In the genomic region with DNA sequence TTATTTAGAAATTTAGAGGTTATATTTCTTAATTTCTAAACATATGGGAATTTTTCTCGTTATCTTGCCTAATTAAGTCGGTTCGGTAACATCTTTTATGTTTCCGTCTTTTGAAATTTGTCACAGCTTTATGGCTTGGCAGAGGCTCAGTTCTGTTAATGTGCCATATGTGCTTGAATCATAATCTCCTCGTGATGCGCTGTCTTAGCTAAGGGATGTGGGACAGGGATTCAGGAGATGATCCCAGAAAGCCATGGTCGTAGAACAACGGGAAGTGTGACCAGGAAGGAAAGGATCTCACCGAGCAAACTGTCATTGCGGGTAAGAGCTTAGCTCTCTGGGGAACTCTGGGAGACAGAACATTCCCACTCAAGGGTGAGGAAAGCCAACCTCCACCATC, we compare ENCODE assay signal across 11 mouse cellular contexts. TPM values are rescaled to one million over a fixed set of nuclear protein-coding genes. Genes with fewer than 3 reads are reported as not detected.
DNase-seq lines count a peak whose midpoint lies in the region; ATAC-seq and TF ChIP-seq lines count a peak whose summit lies in the region.
"Had no signal": no experiment of that assay in that cellular context is flagged by ENCODE, and none has a peak within 500 bp of the region (broad histone marks: within the 10 kb centered on the region; RNA-seq: fewer than 3 reads in every experiment).

No protein-coding gene starts in this region.

- H3K27me3 ChIP-seq in stomach, postnatal 0 days (ENCODE audit: control insufficient read depth, insufficient read depth, low read length) = no peaks in the 10 kb centered on the region

- TF ChIP-seq EP300 in stomach, postnatal 0 days (optimal IDR thresholded peaks at IDR 0.05) = no peak

- no peak overlapping the region for H3K4me2 ChIP-seq in stomach, postnatal 0 days (replicated peaks; ENCODE audit: low read depth)

- intact Hi-C loops in left cerebral cortex, postnatal 25 days (cut with DNase I) = loop anchor here (5.0 to 10.0 kb wide), 2 partner anchors 42 to 225 kb away; no protein-coding TSS in a partner anchor
- intact Hi-C loops in gastrocnemius, adult 2 months (cut with DNase I) = no loop called here

- no peak overlapping the region for H3K4me3 ChIP-seq in stomach, postnatal 0 days (ENCODE audit: low read depth, low read length)
- no peak overlapping the region for H3K4me3 ChIP-seq in gastrocnemius, adult 2 months
- H3K4me3 ChIP-seq: heart, embryonic 10.5 days had no signal

- ATAC-seq in stomach, postnatal 0 days (ENCODE audit: low FRiP score, low TSS enrichment) = no peak
- ATAC-seq in CD4-positive, CD25-positive, alpha-beta regulatory T cell, adult 4 months = no peak
- ATAC-seq: lung, postnatal 0 days had no signal

- H3K36me3 ChIP-seq in stomach, postnatal 0 days (ENCODE audit: control insufficient read depth, insufficient read depth, low read length) = no peaks in the 10 kb centered on the region
- H3K36me3 ChIP-seq: heart, embryonic 10.5 days had no signal

- TF ChIP-seq CTCF in stomach, postnatal 0 days (IDR thresholded peaks at IDR 0.05; ENCODE audit: low read depth) = no peak
- no peak for TF ChIP-seq CTCF in gastrocnemius, adult 2 months (IDR thresholded peaks at IDR 0.05)

- no peak overlapping the region for H3K27ac ChIP-seq in stomach, postnatal 0 days (replicated peaks)
- no peak overlapping the region for H3K27ac ChIP-seq in gastrocnemius, adult 2 months
- H3K27ac ChIP-seq: heart, embryonic 10.5 days had no signal

- DNase-seq in layer of hippocampus, adult 11-12 months (ENCODE audit: low spot score) = peak; percentile 66
- no peak for DNase-seq in layer of hippocampus, postnatal 10 days (ENCODE audit: low spot score in 2 of 2)
- DNase-seq in cerebellum, adult 11 months = peak; percentile 42
- peak; percentile 78 for DNase-seq in cerebellum, adult 9-10 months
- peak; percentile 39 to 86 for DNase-seq in left cerebral cortex, postnatal 25 days (ENCODE audit: low spot score in 2 of 2)
- no peak for DNase-seq in stomach, postnatal 0 days (ENCODE audit: low spot score)
- no peak for DNase-seq in gastrocnemius, adult 2 months
- DNase-seq: kidney, postnatal 36 days had no signal

- H3K4me1 ChIP-seq in stomach, postnatal 0 days (replicated peaks; ENCODE audit: control insufficient read depth, insufficient read depth) = no peaks in the 10 kb centered on the region

- no peaks in the 10 kb centered on the region for H3K9me3 ChIP-seq in stomach, postnatal 0 days (ENCODE audit: control insufficient read depth, low read length)
- H3K9me3 ChIP-seq: heart, embryonic 10.5 days had no signal

- 86% methylated on average over 10 of the region's 10 CpGs for WGBS in stomach, postnatal 0 days

- H3K9ac ChIP-seq in stomach, postnatal 0 days (ENCODE audit: low read length) = no peak overlapping the region

RNA-seq across cellular contexts. Expression of a gene that starts 10.4 kb away (rescaled TPM):
- 10 to 100 TPM; 11.4 to 11.6 TPM for total RNA-seq in layer of hippocampus, postnatal 10 days (2021)
- 10 to 100 TPM; 10.9 to 11.3 TPM for total RNA-seq in left cerebral cortex, postnatal 25 days (2021)
- 15.5 and 15.8 TPM in 2 replicates for polyA plus RNA-seq in stomach, postnatal 0 days (2015; fragmentation: Nextera tagmentation; extraction: Ambion mirVana)
- polyA plus RNA-seq in CD4-positive, CD25-positive, alpha-beta regulatory T cell, adult 4 months (2017; shearing (Covaris generic)) = 10 to 100 TPM; 31.0 to 40.3 TPM
- 1 to 10 TPM; 9.2 to 9.4 TPM for total RNA-seq in gastrocnemius, adult 2 months (2021)

RNA-seq across cellular contexts. Expression of a gene that starts 39.1 kb away (rescaled TPM):
- 10 to 100 TPM; 17.5 to 19.5 TPM for total RNA-seq in layer of hippocampus, postnatal 10 days (2021)
- 10 to 100 TPM; 17.8 to 22.1 TPM for total RNA-seq in left cerebral cortex, postnatal 25 days (2021)
- polyA plus RNA-seq in stomach, postnatal 0 days (2015; fragmentation: Nextera tagmentation; extraction: Ambion mirVana) = 9.3 and 9.5 TPM in 2 replicates
- polyA plus RNA-seq in CD4-positive, CD25-positive, alpha-beta regulatory T cell, adult 4 months (2017; shearing (Covaris generic)) = 10 to 100 TPM; 16.3 to 32.3 TPM
- 10 to 100 TPM; 11.6 to 13.2 TPM for total RNA-seq in gastrocnemius, adult 2 months (2021)

RNA-seq across cellular contexts. Expression of a gene that starts 58.7 kb away (rescaled TPM):
- 100 to 1,000 TPM in 1 of 2 experiments, 10 to 100 TPM in 1; 97.4 to 124 TPM for total RNA-seq in layer of hippocampus, postnatal 10 days (2021)
- 100 to 1,000 TPM; 138 to 140 TPM for total RNA-seq in left cerebral cortex, postnatal 25 days (2021)
- 8.9 TPM in 2 replicates for polyA plus RNA-seq in stomach, postnatal 0 days (2015; fragmentation: Nextera tagmentation; extraction: Ambion mirVana)
- polyA plus RNA-seq in CD4-positive, CD25-positive, alpha-beta regulatory T cell, adult 4 months (2017; shearing (Covaris generic)) = 100 to 1,000 TPM in 1 of 2 experiments, 10 to 100 TPM in 1; 94.7 to 130 TPM
- total RNA-seq in gastrocnemius, adult 2 months (2021) = 10 to 100 TPM; 10.5 to 23.9 TPM

Comparison
In these comparisons a context has a peak if more than half of its experiments do, and no peak if none do; other contexts are left out.
1. DNase-seq: peak in layer of hippocampus, adult 11-12 months (single experiment), cerebellum, adult 11 months (single experiment), cerebellum, adult 9-10 months (single experiment) and left cerebral cortex, postnatal 25 days (2 of 2); none in layer of hippocampus, postnatal 10 days (0 of 2), stomach, postnatal 0 days (single experiment) and gastrocnemius, adult 2 months (single experiment).